Mouse (Mus musculus) MEL (cell line): ENCODE data around the gene Tmem151a.

Experiments used
- CHD2 ChIP-seq: IDR thresholded peaks from 2 replicates; pipeline ENCODE4 v1.6.1; 2011; ENCODE audit warnings: low read length, improper control_type of control experiment
- CTCF ChIP-seq, 3 experiments: IDR thresholded peaks in 2 of 3; conservative IDR thresholded peaks in 1 of 3; 2 replicates each; pipeline ENCODE4 v1.5.1; 2011 to 2012; ENCODE audit warnings: low read length in 3 of 3, low read depth in 2 of 3, mild to moderate bottlenecking in 2 of 3, improper control_type of control experiment in 1 of 3, inconsistent platforms in 1 of 3, mixed read lengths in 1 of 3, moderate library complexity in 1 of 3; ENCODE audit not compliant: control insufficient read depth in 1 of 3, insufficient read depth in 1 of 3, poor library complexity in 1 of 3, severe bottlenecking in 1 of 3
- ETS1 ChIP-seq: IDR thresholded peaks from 2 replicates; pipeline ENCODE4 v1.6.1; 2012; ENCODE audit warnings: low read depth, mild to moderate bottlenecking, inconsistent platforms, low read length, improper control_type of control experiment, moderate library complexity
- KAT2A ChIP-seq: conservative IDR thresholded peaks from 2 replicates; pipeline ENCODE4 v1.6.1; 2012; ENCODE audit warnings: low read depth, low read length, improper control_type of control experiment, inconsistent platforms
- MAFK ChIP-seq: IDR thresholded peaks from 2 replicates; pipeline ENCODE4 v1.6.1; 2011; ENCODE audit warnings: low read depth, mild to moderate bottlenecking, low read length, improper control_type of control experiment, borderline replicate concordance
- MAX ChIP-seq: IDR thresholded peaks from 2 replicates; pipeline ENCODE4 v1.6.1; 2011; ENCODE audit warnings: low read length, improper control_type of control experiment
- POLR2A ChIP-seq, 2 experiments: IDR thresholded peaks; 2 replicates each; pipeline ENCODE4 v1.6.1; 2011 to 2012; ENCODE audit warnings: low read length in 2 of 2, mild to moderate bottlenecking in 2 of 2, control low read depth in 1 of 2, improper control_type of control experiment in 1 of 2, low read depth in 1 of 2, moderate library complexity in 1 of 2; ENCODE audit not compliant: control insufficient read depth in 1 of 2, insufficient read depth in 1 of 2, poor library complexity in 1 of 2
- POLR2AphosphoS5 ChIP-seq: IDR thresholded peaks from 2 replicates; pipeline ENCODE4 v1.6.1; 2012; ENCODE audit warnings: low read depth, borderline replicate concordance, mild to moderate bottlenecking, inconsistent platforms, low read length, moderate library complexity, mixed read lengths
- RAD21 ChIP-seq: IDR thresholded peaks from 2 replicates; pipeline ENCODE4 v1.6.1; 2011; ENCODE audit warnings: mild to moderate bottlenecking, low read depth, low read length, improper control_type of control experiment
- USF2 ChIP-seq, 2 experiments: IDR thresholded peaks; 2 replicates each; pipeline ENCODE4 v1.6.1; 2011 to 2012; ENCODE audit warnings: improper control_type of control experiment in 2 of 2, low read length in 2 of 2, borderline replicate concordance in 1 of 2, inconsistent platforms in 1 of 2, low read depth in 1 of 2, mild to moderate bottlenecking in 1 of 2; ENCODE audit not compliant: insufficient read depth in 1 of 2
- ZC3H11A ChIP-seq: IDR thresholded peaks from 2 replicates; pipeline ENCODE4 v1.6.1; 2012; ENCODE audit warnings: low read depth, mild to moderate bottlenecking, inconsistent platforms, low read length, improper control_type of control experiment

GRCm38 (mm10) chr19:5045531-5045930 is 39.8 kb downstream of the Tmem151a start:
- TF ChIP-seq POLR2A (IDR thresholded peaks at IDR 0.05; ENCODE audit: control insufficient read depth in 1 of 2, insufficient read depth in 1 of 2, low read depth in 1 of 2, low read length in 2 of 2, poor library complexity in 1 of 2): no peak
- TF ChIP-seq CTCF (IDR thresholded peaks at IDR 0.05 in 2 of 3, conservative IDR thresholded peaks at IDR 0.05 in 1 of 3; ENCODE audit: control insufficient read depth in 1 of 3, insufficient read depth in 1 of 3, low read depth in 2 of 3, low read length in 3 of 3, poor library complexity in 1 of 3, severe bottlenecking in 1 of 3): no peak
- no peak for TF ChIP-seq CHD2
- no peak for TF ChIP-seq MAFK
- TF ChIP-seq POLR2AphosphoS5: no peak
- no peak for TF ChIP-seq USF2 (IDR thresholded peaks at IDR 0.05; ENCODE audit: borderline replicate concordance in 1 of 2, insufficient read depth in 1 of 2, low read depth in 1 of 2, low read length in 2 of 2)
- no peak for TF ChIP-seq ETS1
- TF ChIP-seq ZC3H11A: no peak
- no peak for TF ChIP-seq MAX
- TF ChIP-seq KAT2A: no peak
- TF ChIP-seq RAD21: no peak
